Mouse (Mus musculus) spleen, postnatal 36 days (tissue): ENCODE measurements around the gene Gbp7.
A peak's percentile ranks its signal among the peaks of the same experiment; 100 is the strongest.
"Not testable (repeated sequence)": the region's sequence is repeated elsewhere in the genome, so short reads cannot be mapped to it uniquely, and the experiment has no call there.

Source experiments
- DNase-seq, 2 experiments: peaks; one replicate each; pipeline ENCODE4 v3.0.0; 2022; ENCODE audit warnings: low spot score in 2 of 2, mixed read lengths in 1 of 2

Gene Gbp7

DNA sequence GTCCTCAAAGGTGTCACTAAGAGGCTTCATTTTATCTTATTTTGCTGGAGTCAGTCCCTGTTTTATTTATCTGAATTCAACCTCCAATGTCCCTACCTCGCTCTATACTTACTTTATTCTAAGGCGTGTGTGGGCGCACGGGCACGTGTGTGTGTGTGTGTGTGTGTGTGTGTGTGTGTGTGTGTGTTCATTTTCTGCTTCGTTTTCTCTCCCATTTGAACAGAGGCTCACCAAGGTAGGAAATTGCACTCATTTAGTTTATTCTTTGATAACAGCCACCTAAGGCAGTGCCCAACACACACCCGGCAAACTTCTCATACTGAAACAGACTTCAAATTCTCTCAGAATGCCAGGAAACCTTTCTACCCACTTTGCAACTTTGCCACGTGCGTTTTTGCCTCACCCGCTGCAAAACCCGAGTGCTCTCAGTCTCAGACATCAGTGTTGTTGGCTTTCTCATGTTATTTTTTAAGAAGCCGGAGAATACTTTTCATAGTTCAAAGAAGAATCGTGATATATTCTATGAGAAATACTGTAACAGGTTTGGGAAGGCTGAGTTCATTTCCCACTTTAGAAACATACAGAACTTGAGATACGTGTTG, 31.0 kb downstream of the Gbp7 start:
- no peak for DNase-seq

DNA sequence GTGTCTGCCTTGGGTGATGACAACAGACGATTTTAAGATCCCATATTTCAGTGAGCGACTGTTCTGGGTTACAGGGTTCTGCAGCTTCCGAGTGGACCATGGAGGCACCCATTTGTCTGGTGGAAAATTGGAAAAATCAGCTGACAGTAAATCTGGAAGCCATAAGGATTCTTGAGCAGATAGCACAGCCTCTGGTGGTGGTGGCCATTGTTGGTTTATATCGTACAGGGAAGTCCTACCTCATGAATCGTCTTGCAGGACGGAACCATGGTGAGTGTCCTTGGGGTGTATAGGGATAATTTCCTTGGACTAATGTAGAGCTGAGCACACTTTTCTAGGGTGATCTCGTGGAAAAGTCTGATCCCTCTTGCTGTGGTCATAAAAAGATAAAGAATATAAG, 31.5 kb downstream of the Gbp7 start:
- no peak for DNase-seq

DNA sequence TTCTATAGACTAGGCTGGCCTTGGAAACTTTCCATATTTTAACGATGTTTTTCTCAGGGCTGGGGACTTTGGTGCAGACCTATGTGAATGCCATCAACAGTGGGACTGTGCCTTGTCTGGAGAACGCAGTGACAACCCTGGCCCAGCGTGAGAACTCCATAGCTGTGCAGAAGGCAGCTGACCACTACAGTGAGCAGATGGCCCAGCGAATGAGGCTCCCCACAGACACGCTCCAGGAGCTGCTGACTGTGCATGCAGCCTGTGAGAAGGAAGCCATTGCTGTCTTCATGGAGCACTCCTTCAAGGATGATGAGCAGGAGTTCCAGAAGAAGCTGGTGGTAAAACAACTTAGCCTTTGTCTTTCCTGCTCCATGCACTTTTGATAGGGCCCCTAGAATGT, 37.3 kb downstream of the Gbp7 start:
- not testable (repeated sequence) for DNase-seq

DNA sequence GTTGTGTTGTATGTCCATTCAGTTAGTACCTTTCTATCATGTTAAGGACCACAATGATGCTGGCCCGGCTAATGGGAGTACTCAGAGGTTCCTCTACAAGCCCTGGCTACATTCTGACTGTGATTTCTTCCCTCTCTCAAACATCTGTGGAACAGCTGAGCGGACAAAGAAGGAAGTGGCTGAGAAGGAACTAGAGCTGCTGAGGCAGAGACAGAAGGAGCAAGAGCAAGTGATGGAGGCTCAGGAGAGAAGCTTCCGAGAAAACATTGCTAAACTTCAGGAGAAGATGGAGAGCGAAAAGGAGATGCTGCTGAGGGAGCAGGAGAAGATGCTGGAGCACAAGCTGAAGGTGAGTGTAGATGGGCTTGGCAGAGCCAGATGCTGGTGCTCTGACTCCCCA, 40.6 kb downstream of the Gbp7 start:
- no peak for DNase-seq

DNA sequence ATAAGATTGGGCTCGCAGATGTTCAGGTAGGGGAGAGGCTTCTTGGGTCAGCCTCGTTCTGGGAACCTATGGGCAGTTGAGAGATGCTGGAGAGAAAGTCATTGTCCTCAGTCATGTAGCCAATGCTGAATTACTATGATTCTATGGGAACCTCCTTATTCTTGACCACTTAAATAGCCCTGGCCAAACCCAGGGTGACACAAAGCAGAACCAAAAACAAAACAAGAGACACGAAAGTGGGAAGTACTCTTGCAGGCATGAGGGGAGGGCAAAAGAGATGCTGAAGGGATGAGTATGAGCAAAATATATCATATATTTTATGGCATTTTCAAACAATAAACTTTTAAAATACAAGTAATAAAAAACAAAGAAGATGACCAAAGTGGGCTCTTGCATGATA, 47.0 kb downstream of the Gbp7 start:
- DNase-seq = peak in 1 of 2 experiments; percentile 12

DNA sequence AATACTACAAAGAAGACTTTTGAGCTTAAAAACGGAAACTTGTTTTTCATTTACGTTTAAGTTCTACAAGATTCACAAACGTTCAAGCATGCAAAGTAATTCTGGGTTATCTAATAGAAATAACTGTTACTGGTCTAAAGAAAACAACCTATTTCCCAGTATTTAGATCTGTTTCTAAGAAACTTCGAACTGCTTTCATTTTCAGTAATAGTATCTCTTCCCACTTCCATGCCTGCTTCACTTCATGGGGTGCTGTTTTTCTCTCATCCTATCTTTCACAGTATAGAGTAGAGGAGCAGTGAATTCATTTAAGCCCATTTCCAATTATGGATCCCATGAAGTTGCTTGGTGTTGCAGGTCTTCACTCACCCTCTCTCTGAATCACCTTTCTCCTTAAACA, 48.2 kb downstream of the Gbp7 start:
- DNase-seq = no peak

DNA sequence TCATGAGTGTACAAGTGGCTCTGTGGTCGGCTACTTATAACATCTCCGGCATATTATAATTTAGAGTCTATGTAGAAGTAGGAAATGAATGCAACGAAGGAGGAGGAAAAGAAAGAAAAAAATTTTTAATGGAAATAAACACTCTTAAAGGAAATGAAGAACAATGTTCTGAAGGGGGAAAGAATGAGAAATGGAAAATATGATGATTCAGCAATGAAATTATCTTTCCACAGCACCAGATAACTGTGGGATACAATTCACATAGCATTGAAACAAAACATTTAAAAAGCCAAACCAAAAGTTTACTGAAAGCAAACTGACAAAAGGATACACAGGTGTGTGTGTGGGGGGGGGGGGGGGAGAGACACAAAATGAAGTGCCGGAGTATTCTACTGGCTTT, 52.9 kb downstream of the Gbp7 start:
- DNase-seq = no peak

DNA sequence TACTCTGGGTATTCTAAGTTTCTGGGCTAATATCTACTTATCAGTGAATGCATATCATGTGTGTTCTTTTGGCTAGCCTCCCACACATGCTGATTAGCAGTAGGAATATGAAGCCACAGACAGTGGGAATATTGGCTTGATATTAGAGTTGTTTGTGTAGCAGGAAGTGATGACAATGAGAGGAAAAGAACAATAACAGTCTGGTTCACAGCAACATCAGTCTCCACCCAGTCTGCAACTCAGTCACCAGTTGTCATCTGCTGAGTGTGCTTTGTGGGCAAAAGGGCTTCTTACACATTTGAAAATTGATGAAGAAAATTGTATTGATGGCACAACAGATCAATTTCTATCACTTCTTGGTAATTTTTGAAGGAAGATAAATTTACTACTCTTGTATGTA, 57.2 kb downstream of the Gbp7 start:
- no peak for DNase-seq

DNA sequence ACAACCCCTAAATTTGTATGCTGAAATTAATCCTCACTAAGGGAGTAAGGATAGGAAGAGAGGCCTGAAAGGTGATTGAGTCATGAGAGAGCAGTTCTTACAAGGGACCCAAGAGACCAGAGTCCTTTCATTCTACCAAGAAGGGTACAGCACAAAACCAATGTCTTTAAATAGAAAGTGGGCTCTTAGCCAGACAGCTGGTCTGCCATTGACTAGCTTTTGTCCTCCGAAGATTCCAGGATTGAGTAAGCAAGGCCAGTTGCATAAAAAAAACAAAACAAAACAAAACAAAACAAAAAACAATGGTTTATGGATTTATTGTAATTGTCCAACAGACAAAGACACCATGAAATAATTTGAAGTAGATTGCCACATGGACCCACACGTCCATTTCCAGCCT, 58.7 kb downstream of the Gbp7 start:
- no peak for DNase-seq

DNA sequence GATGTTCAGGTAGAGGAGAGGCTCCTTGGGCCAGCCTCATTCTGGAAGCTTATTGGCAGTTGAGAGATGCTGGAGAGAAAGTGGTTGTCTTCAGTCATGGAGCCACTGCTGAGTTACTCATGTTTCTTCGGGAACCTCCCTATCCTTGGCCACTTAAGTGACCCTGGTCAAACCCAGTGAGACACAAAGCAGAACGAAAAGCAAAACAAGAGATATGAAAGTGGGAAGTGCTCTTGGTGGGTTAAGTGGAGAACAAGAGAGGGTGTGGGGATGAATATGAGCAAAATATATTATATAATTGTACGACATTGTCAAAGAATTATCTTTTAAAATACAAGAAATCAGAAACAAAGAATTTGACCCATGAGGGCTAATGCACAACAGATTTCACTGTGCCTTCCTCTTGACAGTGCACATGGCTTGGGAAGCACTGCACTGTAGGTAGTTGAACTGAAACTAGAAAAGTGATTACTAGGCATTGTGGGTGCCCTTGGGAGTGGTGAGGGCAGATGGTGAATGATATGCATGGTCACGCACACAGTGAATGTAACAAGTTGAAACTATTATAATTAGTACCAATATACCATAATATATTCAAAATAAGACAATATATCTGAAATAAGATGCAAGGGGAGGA, 60.4 kb downstream of the Gbp7 start:
- peak; percentile 49 to 53 for DNase-seq

DNA sequence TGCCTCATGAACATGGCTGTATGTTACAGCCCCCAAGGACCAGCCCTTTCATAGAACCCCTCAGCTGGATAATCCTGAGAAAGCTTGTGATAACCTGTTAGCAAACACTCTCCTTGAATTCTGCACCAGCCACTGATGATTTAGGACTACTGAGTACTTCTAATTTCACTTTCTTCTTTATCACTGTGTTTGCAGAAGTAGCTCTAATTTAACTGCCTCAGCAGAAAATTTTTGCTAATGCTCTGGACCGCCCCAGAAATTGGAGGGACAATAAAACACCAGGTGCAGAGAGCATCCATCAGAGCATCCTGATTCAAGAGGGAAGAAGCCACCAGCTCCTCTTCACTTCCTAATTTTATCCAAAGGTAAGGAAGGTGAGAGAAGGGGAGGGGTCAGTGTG, 64.4 kb downstream of the Gbp7 start, which contains the start of gene Gbp2b:
Gene Gbp2b, plus strand, starts transcription at position 301 of the 400 bp plus-strand sequence.
- no peak for DNase-seq

DNA sequence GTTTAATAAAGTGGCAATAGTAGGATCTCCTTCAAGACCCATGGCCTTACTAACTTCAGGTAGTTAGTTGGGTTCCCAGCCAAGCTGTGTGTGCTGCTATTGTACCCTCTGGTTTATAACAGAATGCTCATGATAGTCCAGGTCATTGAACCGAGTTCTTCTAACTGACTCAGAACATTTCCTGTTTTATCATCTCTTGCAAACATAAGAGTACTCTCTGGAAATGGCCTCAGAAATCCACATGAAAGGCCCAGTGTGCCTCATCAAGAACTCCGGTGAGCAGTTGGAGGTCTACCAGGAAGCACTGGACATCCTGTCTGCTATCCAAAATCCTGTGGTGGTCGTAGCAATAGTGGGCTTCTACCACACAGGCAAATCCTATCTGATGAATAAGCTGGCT, 67.8 kb downstream of the Gbp7 start:
- no peak for DNase-seq
